Mouse (Mus musculus): ENCODE data around the gene Slc5a4b. TPM values are rescaled to one million over a fixed set of nuclear protein-coding genes. Genes with fewer than 3 reads are reported as not detected.

Gene Slc5a4b
- total RNA-seq, 2 experiments from 2014 or later, result not detected

Small RNA genes within 50 kb of the gene (microRNA-seq; reads per million reads assigned to microRNA genes)
- 0 reads per million in 2 experiments for gene Mir6409

Other genes starting within 250 kb of the Slc5a4b start
- gene Derl3, start 217.5 kb downstream of the Slc5a4b start, total RNA-seq (2021), result 1 to 10 TPM; 4.7 to 9.1 TPM
- gene Smarcb1, start 189.3 kb downstream of the Slc5a4b start, total RNA-seq (2021), result 10 to 100 TPM; 81.4 to 86.0 TPM
- gene Chchd10, start 177.8 kb downstream of the Slc5a4b start, total RNA-seq (2021), result 100 to 1,000 TPM; 339 TPM
- under 1 TPM; 0.81 to 0.95 TPM for gene Mmp11, start 174.5 kb downstream of the Slc5a4b start, total RNA-seq (2021)
- under 1 TPM in 1 of 2 experiments, not detected in 1; 0.52 TPM for gene Gm867, start 170.3 kb downstream of the Slc5a4b start, total RNA-seq (2021)
- not detected for gene Vpreb3, start 167.9 kb downstream of the Slc5a4b start, total RNA-seq (2021)
- under 1 TPM; 0.13 to 0.35 TPM for gene Gm5134, start 156.4 kb downstream of the Slc5a4b start, total RNA-seq (2021)
- 10 to 100 TPM; 16.7 to 18.1 TPM for gene Zfp280b, start 78.3 kb downstream of the Slc5a4b start, total RNA-seq (2021)
- not detected for gene Slc5a4a, start 36.5 kb upstream of the Slc5a4b start, total RNA-seq (2021)
- gene Prmt2, start 126.9 kb upstream of the Slc5a4b start, total RNA-seq (2021), result 10 to 100 TPM; 75.6 to 83.2 TPM
- gene S100b, start 142.9 kb upstream of the Slc5a4b start, total RNA-seq (2021), result 100 to 1,000 TPM; 114 to 128 TPM
- gene Dip2a, start 234.3 kb upstream of the Slc5a4b start, total RNA-seq (2021), result 10 to 100 TPM; 49.3 to 56.3 TPM

Measured in layer of hippocampus, postnatal 36 days (tissue).